Mouse (Mus musculus) midbrain, embryonic 12.5 days (tissue): ENCODE data around the gene Csmd2. TPM values are rescaled to one million over a fixed set of nuclear protein-coding genes. Genes with fewer than 3 reads are reported as not detected.

Experiments used
- polyA plus RNA-seq: library from polyadenylated mRNA; unstranded; fragments of >200 nt; fragmentation: Nextera tagmentation; extraction: Ambion mirVana; gene quantifications from 2 replicates; pipeline ENCODE4 v1.2.1, GENCODE M21; 2016

The Csmd2 gene
- polyA plus RNA-seq, 1 experiment from 2014 or later = 5.6 TPM

Other genes starting within 250 kb of the Csmd2 start
- 0.41 and 0.67 TPM in 2 replicates for gene CK137956, start 16.9 kb upstream of the Csmd2 start, polyA plus RNA-seq